Mouse (Mus musculus) heart, embryonic 16.5 days (tissue): ENCODE measurements at regions not wholly inside any gene's neighbourhood (a gene's known extent, or its start where the extent isn't known, plus 50 kb on each side); places are given as distances from the start of the nearest gene placed in this dataset.

Experiments
- ATAC-seq: fragments of 200-750 bp; cut with Nextera tagmentation; replicated peaks from 2 replicates; pipeline ENCODE4 v1.8.0; 2017; ENCODE audit warnings: moderate number of reproducible peaks; ENCODE audit not compliant: insufficient read depth, low FRiP score; ENCODE audit errors: extremely low read depth
- H3K27ac ChIP-seq: fragments of 300-500 bp; sonication (generic); 2 replicates; pipeline ENCODE4 v1.5.1; 2014; ENCODE audit warnings: mild to moderate bottlenecking, low read length, control low read depth, moderate library complexity
- H3K27me3 ChIP-seq: fragments of 300-500 bp; sonication (generic); 2 replicates; pipeline ENCODE4 v1.6.1; 2014; ENCODE audit warnings: low read length, mixed read lengths; ENCODE audit not compliant: control insufficient read depth, insufficient read depth
- H3K36me3 ChIP-seq: fragments of 300-500 bp; sonication (generic); 2 replicates; pipeline ENCODE4 v1.6.1; 2014; ENCODE audit not compliant: control insufficient read depth, insufficient read depth
- H3K4me1 ChIP-seq: fragments of 300-500 bp; sonication (generic); 2 replicates; pipeline ENCODE4 v1.6.1; 2014; ENCODE audit warnings: low read length, mixed read lengths; ENCODE audit not compliant: control insufficient read depth, insufficient read depth
- H3K4me2 ChIP-seq: fragments of 300-500 bp; sonication (generic); 2 replicates; pipeline ENCODE4 v1.6.1; 2014; ENCODE audit warnings: low read depth, mild to moderate bottlenecking, control low read depth, low read length
- H3K4me3 ChIP-seq: fragments of 300-500 bp; sonication (generic); 2 replicates; pipeline ENCODE4 v1.5.1; 2014; ENCODE audit warnings: mild to moderate bottlenecking, control low read depth, low read length
- H3K9ac ChIP-seq: fragments of 300-500 bp; sonication (generic); 2 replicates; pipeline ENCODE4 v1.6.1; 2014; ENCODE audit warnings: low read length, control low read depth
- H3K9me3 ChIP-seq: fragments of 300-500 bp; sonication (generic); replicated peaks from 2 replicates; pipeline ENCODE4 v1.6.1; 2016; ENCODE audit warnings: low read length; ENCODE audit not compliant: control insufficient read depth
- WGBS: fragments of 180-500 bp; shearing (Covaris S2); extraction: QIAGEN DNeasy Blood & Tissue Kit; methylation state at CpG from one replicate; pipeline ENCODE4 v1.1.7; 2014; 5-methylcytosine and 5-hydroxymethylcytosine counted together

- Histone ChIP-seq H3K36me3 (no peaks in the 10 kb centered on the region), H3K27me3 (no peaks in the 10 kb centered on the region), H3K27ac (no peak overlapping the region), H3K4me3 (no peak overlapping the region), H3K9ac (no peak overlapping the region), H3K4me2 (no peak overlapping the region), H3K4me1 (0 out of 2 replicates have a peak, but pooled peaks cover 4% of the 10 kb centered on the region), H3K9me3 (no peaks in the 10 kb centered on the region)
- 85% methylated on average over 8 of the region's 8 CpGs for WGBS
- no peak for ATAC-seq
Measured at GRCm38 (mm10) chr16:52601068-52601829, 147.4 kb upstream of the Alcam start.

DNA sequence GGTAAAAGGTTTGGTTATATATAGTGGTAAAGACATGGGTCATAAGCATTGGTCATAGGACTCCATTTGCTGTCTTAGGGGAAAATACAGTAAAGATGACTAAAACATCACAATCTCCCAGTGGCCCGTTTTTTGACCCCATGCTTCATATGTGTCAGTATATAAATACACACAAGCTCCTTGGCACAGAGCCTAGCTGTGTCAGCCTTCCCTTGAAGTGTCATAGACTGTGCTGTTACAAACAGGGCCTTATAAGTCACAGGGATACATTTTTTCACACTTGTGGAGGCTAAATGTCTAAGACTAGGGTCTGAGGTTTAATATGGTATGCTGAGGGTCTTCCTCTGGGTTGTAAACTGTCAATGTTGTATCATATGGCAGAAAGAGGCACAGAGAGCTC, 144.4 kb upstream of the Alcam start:
- ATAC-seq: no peak; the same call in 1 of the 2 replicates
- H3K36me3 ChIP-seq: no peaks in the 10 kb centered on the region
- no peaks in the 10 kb centered on the region for H3K27me3 ChIP-seq
- no peak overlapping the region for H3K4me2 ChIP-seq
- H3K4me1 ChIP-seq: 0 out of 2 replicates have a peak, but pooled peaks cover 4% of the 10 kb centered on the region
- H3K9ac ChIP-seq: no peak overlapping the region
- H3K4me3 ChIP-seq: no peak overlapping the region
- no peak overlapping the region for H3K27ac ChIP-seq
- H3K9me3 ChIP-seq: no peaks in the 10 kb centered on the region
- 10% methylated on average over 1 of the region's 1 CpGs for WGBS

- no peaks in the 10 kb centered on the region for H3K27me3 ChIP-seq
- ATAC-seq: no peak
- H3K4me3 ChIP-seq: no peak overlapping the region
- 73% methylated on average over 7 of the region's 7 CpGs for WGBS
- H3K9me3 ChIP-seq: no peaks in the 10 kb centered on the region
- no peak overlapping the region for H3K9ac ChIP-seq
- no peaks in the 10 kb centered on the region for H3K36me3 ChIP-seq
- H3K4me2 ChIP-seq: no peak overlapping the region
- no peak overlapping the region for H3K27ac ChIP-seq
- H3K4me1 ChIP-seq: 0 out of 2 replicates have a peak, but pooled peaks cover 4% of the 10 kb centered on the region
Measured at GRCm38 (mm10) chr16:52597181-52597580, 143.3 kb upstream of the Alcam start.

GRCm38 (mm10) chr16:52588291-52588781, 134.5 kb upstream of the Alcam start:
- no peak overlapping the region for H3K4me2 ChIP-seq
- no peaks in the 10 kb centered on the region for H3K27me3 ChIP-seq
- H3K9ac ChIP-seq: no peak overlapping the region
- no peaks in the 10 kb centered on the region for H3K36me3 ChIP-seq
- ATAC-seq: no peak
- H3K9me3 ChIP-seq: no peaks in the 10 kb centered on the region
- H3K27ac ChIP-seq: no peak overlapping the region
- no peaks in the 10 kb centered on the region for H3K4me1 ChIP-seq
- no peak overlapping the region for H3K4me3 ChIP-seq
- 50% methylated on average over 1 of the region's 1 CpGs for WGBS

GRCm38 (mm10) chr16:52569078-52569477, 115.2 kb upstream of the Alcam start:
- Histone ChIP-seq H3K9ac (no peak overlapping the region), H3K27me3 (no peaks in the 10 kb centered on the region), H3K9me3 (no peaks in the 10 kb centered on the region), H3K27ac (no peak overlapping the region), H3K36me3 (no peaks in the 10 kb centered on the region), H3K4me2 (no peak overlapping the region), H3K4me3 (no peak overlapping the region), H3K4me1 (0 out of 2 replicates have a peak, but pooled peaks cover 2% of the 10 kb centered on the region)
- ATAC-seq: no peak
- 76% methylated on average over 2 of the region's 2 CpGs for WGBS

GRCm38 (mm10) chr16:52536278-52536677, 82.4 kb upstream of the Alcam start:
- no peaks in the 10 kb centered on the region for H3K36me3 ChIP-seq
- no peak for ATAC-seq
- no peak overlapping the region for H3K27ac ChIP-seq
- 53% methylated on average over 1 of the region's 1 CpGs for WGBS
- H3K4me3 ChIP-seq: no peak overlapping the region
- no peaks in the 10 kb centered on the region for H3K9me3 ChIP-seq
- H3K4me1 ChIP-seq: no peaks in the 10 kb centered on the region
- no peak overlapping the region for H3K4me2 ChIP-seq
- H3K9ac ChIP-seq: no peak overlapping the region
- H3K27me3 ChIP-seq: no peaks in the 10 kb centered on the region

DNA sequence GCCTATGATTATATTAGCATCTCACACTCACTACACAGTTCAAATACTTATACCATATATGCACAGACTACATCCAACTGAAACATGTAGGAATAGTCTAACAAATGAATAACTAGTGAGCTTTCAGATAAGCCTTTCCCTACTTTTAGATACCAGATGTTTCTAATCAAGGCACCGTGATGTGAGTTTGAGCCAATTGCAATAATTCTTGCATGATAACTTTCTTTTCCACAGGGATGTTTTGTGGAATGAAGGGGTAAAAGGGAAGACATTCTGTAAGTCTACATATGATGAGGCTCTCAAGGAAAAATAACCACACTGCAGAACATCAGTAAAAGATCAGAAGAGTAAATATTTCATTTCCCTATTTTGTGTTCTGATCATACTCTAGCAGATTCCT, 80.7 kb upstream of the Alcam start:
- 77% methylated on average over 1 of the region's 1 CpGs for WGBS
- Histone ChIP-seq H3K4me3 (no peak overlapping the region), H3K36me3 (no peaks in the 10 kb centered on the region), H3K4me1 (no peaks in the 10 kb centered on the region), H3K9ac (no peak overlapping the region), H3K4me2 (no peak overlapping the region), H3K27ac (no peak overlapping the region), H3K9me3 (no peaks in the 10 kb centered on the region), H3K27me3 (no peaks in the 10 kb centered on the region)
- ATAC-seq: no peak

GRCm38 (mm10) chr16:52532475-52533083, 78.7 kb upstream of the Alcam start:
- H3K27ac ChIP-seq: no peak overlapping the region
- no peaks in the 10 kb centered on the region for H3K4me1 ChIP-seq
- no peak overlapping the region for H3K9ac ChIP-seq
- 57% methylated on average over 1 of the region's 1 CpGs for WGBS
- H3K36me3 ChIP-seq: no peaks in the 10 kb centered on the region
- no peak for ATAC-seq
- no peaks in the 10 kb centered on the region for H3K9me3 ChIP-seq
- H3K4me3 ChIP-seq: no peak overlapping the region
- no peaks in the 10 kb centered on the region for H3K27me3 ChIP-seq
- no peak overlapping the region for H3K4me2 ChIP-seq
